Mouse (Mus musculus): ENCODE results near the gene Samhd1. TPM values are rescaled to one million over a fixed set of nuclear protein-coding genes. Genes with fewer than 3 reads are reported as not detected.

The Samhd1 gene
- polyA plus RNA-seq, 1 experiment: 120 TPM

GRCm38 (mm10) chr2:157147397-157148020 is 12.4 kb upstream of the Samhd1 start:
- no peaks in the 10 kb centered on the region for H3K27me3 ChIP-seq (ENCODE audit: control insufficient read depth, insufficient read depth, low read length)
- WGBS: 74% methylated on average over 9 of the region's 9 CpGs
- H3K36me3 ChIP-seq (ENCODE audit: control insufficient read depth, insufficient read depth, low read length): peaks cover 13% of the 10 kb centered on the region
- no peak overlapping the region for H3K4me3 ChIP-seq (ENCODE audit: extremely low read depth, insufficient read depth, insufficient read length)
- TF ChIP-seq POLR2A (IDR thresholded peaks at IDR 0.05; ENCODE audit: low read depth, low read length) (no peak), CTCF (IDR thresholded peaks at IDR 0.05; ENCODE audit: extremely low read depth, insufficient read depth, insufficient read length, insufficient replicate concordance) (no peak)
- DNase-seq (ENCODE audit: low read depth in 1 of 2, low spot score in 2 of 2): peak in 1 of 2 experiments; percentile 26
- H3K27ac ChIP-seq (ENCODE audit: insufficient read depth, low read length): peak overlapping the region; percentile 43
- H3K4me1 ChIP-seq (ENCODE audit: control insufficient read depth, insufficient read depth, insufficient read length): no peaks in the 10 kb centered on the region

- Histone ChIP-seq H3K4me3 (ENCODE audit: extremely low read depth, insufficient read depth, insufficient read length) (no peak overlapping the region), H3K27me3 (ENCODE audit: control insufficient read depth, insufficient read depth, low read length) (no peaks in the 10 kb centered on the region), H3K36me3 (ENCODE audit: control insufficient read depth, insufficient read depth, low read length) (peaks cover 8% of the 10 kb centered on the region), H3K27ac (ENCODE audit: insufficient read depth, low read length) (no peak overlapping the region), H3K4me1 (ENCODE audit: control insufficient read depth, insufficient read depth, insufficient read length) (no peaks in the 10 kb centered on the region)
- 67% methylated on average over 1 of the region's 1 CpGs for WGBS
- DNase-seq (ENCODE audit: low read depth in 1 of 2, low spot score in 2 of 2): no peak
- TF ChIP-seq CTCF (IDR thresholded peaks at IDR 0.05; ENCODE audit: extremely low read depth, insufficient read depth, insufficient read length, insufficient replicate concordance) (no peak), POLR2A (IDR thresholded peaks at IDR 0.05; ENCODE audit: low read depth, low read length) (no peak)
Measured at GRCm38 (mm10) chr2:157145173-157145572, 10.1 kb upstream of the Samhd1 start.

- WGBS: 92% methylated on average over 5 of the region's 5 CpGs
- Histone ChIP-seq H3K4me1 (ENCODE audit: control insufficient read depth, insufficient read depth, insufficient read length) (peaks cover 5% of the 10 kb centered on the region; the same call in 1 of the 2 replicates), H3K27ac (ENCODE audit: insufficient read depth, low read length) (no peak overlapping the region), H3K36me3 (ENCODE audit: control insufficient read depth, insufficient read depth, low read length) (peaks cover 1% of the 10 kb centered on the region; the same call in 1 of the 2 replicates), H3K4me3 (ENCODE audit: extremely low read depth, insufficient read depth, insufficient read length) (no peak overlapping the region), H3K27me3 (ENCODE audit: control insufficient read depth, insufficient read depth, low read length) (no peaks in the 10 kb centered on the region)
- TF ChIP-seq POLR2A (IDR thresholded peaks at IDR 0.05; ENCODE audit: low read depth, low read length) (no peak), CTCF (IDR thresholded peaks at IDR 0.05; ENCODE audit: extremely low read depth, insufficient read depth, insufficient read length, insufficient replicate concordance) (no peak)
- DNase-seq (ENCODE audit: low read depth in 1 of 2, low spot score in 2 of 2): no peak
Measured at GRCm38 (mm10) chr2:157144132-157144531, 9.1 kb upstream of the Samhd1 start.

- TF ChIP-seq CTCF (IDR thresholded peaks at IDR 0.05; ENCODE audit: extremely low read depth, insufficient read depth, insufficient read length, insufficient replicate concordance): no peak
- peaks cover 13% of the 10 kb centered on the region; the same call in 1 of the 2 replicates for H3K4me1 ChIP-seq (ENCODE audit: control insufficient read depth, insufficient read depth, insufficient read length)
- no peak for DNase-seq (ENCODE audit: low read depth in 1 of 2, low spot score in 2 of 2)
- H3K27ac ChIP-seq (ENCODE audit: insufficient read depth, low read length): no peak overlapping the region
- 52% methylated on average over 4 of the region's 4 CpGs for WGBS
- no peaks in the 10 kb centered on the region for H3K27me3 ChIP-seq (ENCODE audit: control insufficient read depth, insufficient read depth, low read length)
- H3K36me3 ChIP-seq (ENCODE audit: control insufficient read depth, insufficient read depth, low read length): peaks cover 1% of the 10 kb centered on the region; the same call in 1 of the 2 replicates
- H3K4me3 ChIP-seq (ENCODE audit: extremely low read depth, insufficient read depth, insufficient read length): no peak overlapping the region
Measured at GRCm38 (mm10) chr2:157141962-157142361, 6.9 kb upstream of the Samhd1 start.

GRCm38 (mm10) chr2:157139251-157139802 is 4.3 kb upstream of the Samhd1 start:
- 51% methylated on average over 5 of the region's 5 CpGs for WGBS
- DNase-seq (ENCODE audit: low read depth in 1 of 2, low spot score in 2 of 2): no peak
- Histone ChIP-seq H3K27ac (ENCODE audit: insufficient read depth, low read length) (peak overlapping the region; percentile 59), H3K27me3 (ENCODE audit: control insufficient read depth, insufficient read depth, low read length) (no peaks in the 10 kb centered on the region), H3K4me1 (ENCODE audit: control insufficient read depth, insufficient read depth, insufficient read length) (peaks cover 13% of the 10 kb centered on the region; the same call in 1 of the 2 replicates), H3K4me3 (ENCODE audit: extremely low read depth, insufficient read depth, insufficient read length) (no peak overlapping the region), H3K36me3 (ENCODE audit: control insufficient read depth, insufficient read depth, low read length) (no peaks in the 10 kb centered on the region)
- TF ChIP-seq POLR2A (IDR thresholded peaks at IDR 0.05; ENCODE audit: low read depth, low read length): no peak

- 33% methylated on average over 5 of the region's 5 CpGs for WGBS
- Histone ChIP-seq H3K4me1 (ENCODE audit: control insufficient read depth, insufficient read depth, insufficient read length) (peaks cover 13% of the 10 kb centered on the region; the same call in 1 of the 2 replicates), H3K4me3 (ENCODE audit: extremely low read depth, insufficient read depth, insufficient read length) (no peak overlapping the region), H3K27me3 (ENCODE audit: control insufficient read depth, insufficient read depth, low read length) (no peaks in the 10 kb centered on the region), H3K27ac (ENCODE audit: insufficient read depth, low read length) (peak overlapping the region; percentile 80), H3K36me3 (ENCODE audit: control insufficient read depth, insufficient read depth, low read length) (no peaks in the 10 kb centered on the region)
- DNase-seq (ENCODE audit: low read depth in 1 of 2, low spot score in 2 of 2): no peak
- TF ChIP-seq CTCF (IDR thresholded peaks at IDR 0.05; ENCODE audit: extremely low read depth, insufficient read depth, insufficient read length, insufficient replicate concordance) (no peak), POLR2A (IDR thresholded peaks at IDR 0.05; ENCODE audit: low read depth, low read length) (no peak)
Measured at GRCm38 (mm10) chr2:157138808-157139207, 3.7 kb upstream of the Samhd1 start.

Measured in spleen, adult 2 months (tissue).